ENCODE assay signal across 22 mouse cellular contexts in genomic region chr9:110322972-110323371, GRCm38 (mm10). TPM values are rescaled to one million over a fixed set of nuclear protein-coding genes. Genes with fewer than 3 reads are reported as not detected.
DNase-seq lines count a peak whose midpoint lies in the region; TF ChIP-seq lines count a peak whose summit lies in the region.
"Had no signal": no experiment of that assay in that cellular context is flagged by ENCODE, and none has a peak within 500 bp of the region (broad histone marks: within the 10 kb centered on the region; RNA-seq: fewer than 3 reads in every experiment).

No protein-coding gene starts in this region.

- H3K36me3 ChIP-seq in ES-E14 (ENCODE audit: control insufficient read depth, insufficient read depth, low read length, poor library complexity, severe bottlenecking): peaks cover 10% of the 10 kb centered on the region; the same call in 1 of the 2 replicates
- H3K36me3 ChIP-seq in limb, embryonic 10.5 days: peaks cover 46% of the 10 kb centered on the region

- no peak overlapping the region for H3K27ac ChIP-seq in ES-E14 (ENCODE audit: insufficient read depth, low read depth, low read length, poor library complexity, severe bottlenecking)
- no peak overlapping the region for H3K27ac ChIP-seq in limb, embryonic 10.5 days
- H3K27ac ChIP-seq: embryonic facial prominence, embryonic 10.5 days; embryonic facial prominence, embryonic 12.5 days; forebrain, embryonic 13.5 days; forebrain, embryonic 15.5 days had no signal

- H3K9me3 ChIP-seq in ES-E14 (ENCODE audit: control insufficient read depth, insufficient read depth, low read depth, low read length): no peaks in the 10 kb centered on the region
- H3K9me3 ChIP-seq in limb, embryonic 10.5 days (replicated peaks): no peaks in the 10 kb centered on the region
- H3K9me3 ChIP-seq: embryonic facial prominence, embryonic 10.5 days; embryonic facial prominence, embryonic 12.5 days; forebrain, embryonic 13.5 days; forebrain, embryonic 15.5 days; G1E had no signal

- in situ Hi-C loops in ES-E14 (cut with MboI; ENCODE audit: low sequenced_read_pairs in 2 of 2, unreplicated experiment in 2 of 2): no loop called here

- DNase-seq in ES-CJ7 (ENCODE audit: low read depth, low spot score): peak; percentile 87
- DNase-seq in ES-E14 (ENCODE audit: low read depth, low spot score): peak; percentile 57
- peak; percentile 52 for DNase-seq in WW6 (ENCODE audit: low read depth, low spot score)
- no peak for DNase-seq in limb, embryonic 10.5 days (ENCODE audit: low spot score)
- DNase-seq in adrenal gland, adult 2 months: no peak
- DNase-seq in thymus, adult 18-20 months: no peak
- DNase-seq: adrenal gland, adult 8-10 months; adrenal gland, postnatal 14 days; adrenal gland, postnatal 36 days; cerebellum, adult 11-12 months; cerebellum, adult 2 months; cerebellum, adult 9-10 months; cerebellum, postnatal 10 days; cerebellum, postnatal 25 days; forebrain, postnatal 0 days had no signal

- H3K4me1 ChIP-seq in ES-E14 (ENCODE audit: control insufficient read depth in 2 of 2, insufficient read depth in 2 of 2, low read length in 2 of 2, poor library complexity in 1 of 2): no peaks in the 10 kb centered on the region
- H3K4me1 ChIP-seq in limb, embryonic 10.5 days: no peaks in the 10 kb centered on the region
- H3K4me1 ChIP-seq: embryonic facial prominence, embryonic 10.5 days; embryonic facial prominence, embryonic 12.5 days; forebrain, embryonic 13.5 days; forebrain, embryonic 15.5 days had no signal

- no peak overlapping the region for H3K9ac ChIP-seq in ES-E14 (ENCODE audit: insufficient read depth, low read depth, low read length, poor library complexity, severe bottlenecking)
- H3K9ac ChIP-seq: embryonic facial prominence, embryonic 12.5 days; forebrain, embryonic 13.5 days; forebrain, embryonic 15.5 days; forebrain, postnatal 0 days had no signal

- no peak overlapping the region for H3K4me3 ChIP-seq in ES-E14 (ENCODE audit: insufficient read depth in 1 of 2, low read depth in 1 of 2, low read length in 2 of 2, poor library complexity in 1 of 2, severe bottlenecking in 1 of 2)
- H3K4me3 ChIP-seq in limb, embryonic 10.5 days: no peak overlapping the region
- H3K4me3 ChIP-seq: embryonic facial prominence, embryonic 10.5 days; embryonic facial prominence, embryonic 12.5 days; forebrain, embryonic 13.5 days; forebrain, embryonic 15.5 days had no signal

- H3K27me3 ChIP-seq in limb, embryonic 10.5 days (ENCODE audit: low read depth, poor library complexity, severe bottlenecking): no peaks in the 10 kb centered on the region
- H3K27me3 ChIP-seq: CH12.LX; embryonic facial prominence, embryonic 12.5 days; forebrain, embryonic 13.5 days; forebrain, embryonic 15.5 days; Patski had no signal

TF ChIP-seq in ES-E14, 5 proteins besides CTCF, POLR2A, EP300 and RAD21:
- TF ChIP-seq HCFC1 (IDR thresholded peaks at IDR 0.05; ENCODE audit: borderline replicate concordance, insufficient read depth, low read length) (no peak), CHD2 (IDR thresholded peaks at IDR 0.05; ENCODE audit: low read depth, low read length) (no peak), ZC3H11A (IDR thresholded peaks at IDR 0.05; ENCODE audit: borderline replicate concordance, low read depth, low read length) (no peak), ZNF384 (IDR thresholded peaks at IDR 0.05; ENCODE audit: low read depth, low read length) (no peak), MAFK (IDR thresholded peaks at IDR 0.05; ENCODE audit: insufficient read depth, low read depth, low read length) (peak; percentile 70; the same call in 1 of the 2 replicates)

RNA-seq across cellular contexts. Expression of gene Scap, which starts 10.1 kb away (rescaled TPM):
- 67.7 and 90.1 TPM in 2 replicates for total RNA-seq in ES-E14 (2012; rRNA removed)
- polyA plus RNA-seq in limb, embryonic 10.5 days (2016; fragmentation: Nextera tagmentation; extraction: Ambion mirVana): 37.9 and 41.7 TPM in 2 replicates
- 100 to 1,000 TPM in 1 of 2 experiments, 10 to 100 TPM in 1; 98.3 to 148 TPM for total RNA-seq in adrenal gland, adult 2 months (2021)
- polyA plus RNA-seq in adrenal gland, adult 2 months (2012; rRNA removed): 99.4 and 112 TPM in 2 replicates

RNA-seq across cellular contexts. Expression of gene Elp6, which starts 18.0 kb away (rescaled TPM):
- 24.5 and 28.3 TPM in 2 replicates for total RNA-seq in ES-E14 (2012; rRNA removed)
- polyA plus RNA-seq in limb, embryonic 10.5 days (2016; fragmentation: Nextera tagmentation; extraction: Ambion mirVana): 46.6 and 46.7 TPM in 2 replicates
- total RNA-seq in adrenal gland, adult 2 months (2021): 10 to 100 TPM in 1 of 2 experiments, 1 to 10 TPM in 1; 5.6 to 11.3 TPM
- polyA plus RNA-seq in adrenal gland, adult 2 months (2012; rRNA removed): 9.9 and 10.3 TPM in 2 replicates

Comparison
In these comparisons a context has a peak if more than half of its experiments do, and no peak if none do; other contexts are left out.
1. DNase-seq: peak in ES-CJ7 (single experiment), ES-E14 (single experiment) and WW6 (single experiment); none in limb, embryonic 10.5 days (single experiment), adrenal gland, adult 2 months (single experiment) and thymus, adult 18-20 months (0 of 2).